Mouse (Mus musculus): ENCODE measurements around the gene Pcca. TPM values are rescaled to one million over a fixed set of nuclear protein-coding genes. Genes with fewer than 3 reads are reported as not detected.

Gene Pcca
- polyA plus RNA-seq, 1 experiment from 2014 or later = 34.9 TPM

Other genes with a start within 250 kb of the Pcca start
- gene Gm5089, start 83.2 kb upstream of the Pcca start, polyA plus RNA-seq (2016; fragmentation: Nextera tagmentation; extraction: Ambion mirVana) = 2.8 and 4.0 TPM in 2 replicates
- 18.1 and 25.0 TPM in 2 replicates for gene Zic5, start 68.6 kb upstream of the Pcca start, polyA plus RNA-seq (2016; fragmentation: Nextera tagmentation; extraction: Ambion mirVana)
- gene Zic2, start 58.9 kb upstream of the Pcca start, polyA plus RNA-seq (2016; fragmentation: Nextera tagmentation; extraction: Ambion mirVana) = 18.3 TPM in 2 replicates
- 0.55 and 0.58 TPM in 2 replicates for gene Gm10837, start 43.7 kb upstream of the Pcca start, polyA plus RNA-seq (2016; fragmentation: Nextera tagmentation; extraction: Ambion mirVana)